ENCODE assay signal across 40 mouse cellular contexts in genomic region chr5:65934783-65935182, GRCm38 (mm10). TPM values are rescaled to one million over a fixed set of nuclear protein-coding genes. Genes with fewer than 3 reads are reported as not detected.
DNase-seq lines count a peak whose midpoint lies in the region; ATAC-seq and TF ChIP-seq lines count a peak whose summit lies in the region.
"Had no signal": no experiment of that assay in that cellular context is flagged by ENCODE, and none has a peak within 500 bp of the region (broad histone marks: within the 10 kb centered on the region; RNA-seq: fewer than 3 reads in every experiment).

Chrna9 (plus strand) TSS chr5:65934921.

- peak within 1 kb of the TSS; percentile 35; the same call in 1 of the 2 replicates for H3K9ac ChIP-seq in heart, embryonic 16.5 days (ENCODE audit: low read length)
- no peak within 1 kb of the TSS for H3K9ac ChIP-seq in heart, embryonic 11.5 days (ENCODE audit: low read depth, low read length)
- H3K9ac ChIP-seq: forebrain, embryonic 12.5 days; hindbrain, embryonic 15.5 days; kidney, embryonic 15.5 days; limb, embryonic 13.5 days; lung, embryonic 15.5 days; midbrain, embryonic 15.5 days; neural tube, embryonic 15.5 days had no signal

- no peaks in the 10 kb centered on the region for H3K9me3 ChIP-seq in heart, embryonic 16.5 days (replicated peaks; ENCODE audit: control insufficient read depth, low read length)
- no peaks in the 10 kb centered on the region for H3K9me3 ChIP-seq in heart, embryonic 11.5 days (replicated peaks; ENCODE audit: control insufficient read depth, low read length)
- H3K9me3 ChIP-seq: forebrain, embryonic 12.5 days; heart, embryonic 10.5 days; hindbrain, embryonic 10.5 days; hindbrain, embryonic 15.5 days; kidney, embryonic 15.5 days; limb, embryonic 13.5 days; lung, embryonic 15.5 days; midbrain, embryonic 10.5 days; midbrain, embryonic 15.5 days; neural tube, embryonic 15.5 days had no signal

- 73% methylated on average over 5 of the region's 5 CpGs for WGBS in heart, embryonic 16.5 days
- WGBS in heart, embryonic 11.5 days (ENCODE audit: insufficient replicate concordance), result 77% methylated on average over 5 of the region's 5 CpGs
- 90% methylated on average over 5 of the region's 5 CpGs for WGBS in olfactory bulb, adult 2 months

- ATAC-seq in heart, embryonic 16.5 days (replicated peaks; ENCODE audit: extremely low read depth, insufficient read depth, low FRiP score), result no peak
- ATAC-seq in heart, embryonic 11.5 days (replicated peaks; ENCODE audit: insufficient number of reproducible peaks, low FRiP score, low TSS enrichment), result no peak
- ATAC-seq in erythroid progenitor cell, adult 5-6 weeks (replicated peaks; ENCODE audit: low FRiP score, poor library complexity, severe bottlenecking), result no peak
- ATAC-seq: activated CD4-positive, CD25-positive, alpha-beta regulatory T cell, adult 4 months; inflammation-experienced regulatory T-cells, adult 6 months; midbrain, embryonic 15.5 days had no signal

- peak within 1 kb of the TSS; percentile 21 for H3K4me3 ChIP-seq in heart, embryonic 16.5 days (ENCODE audit: low read length)
- no peak within 1 kb of the TSS for H3K4me3 ChIP-seq in heart, embryonic 11.5 days (ENCODE audit: low read depth, low read length)
- H3K4me3 ChIP-seq in olfactory bulb, adult 2 months (ENCODE audit: insufficient read depth, low read depth, low read length), result peak within 1 kb of the TSS; percentile 3; the same call in 1 of the 2 replicates
- H3K4me3 ChIP-seq: erythroblast, embryonic 14.5 days; forebrain, embryonic 12.5 days; heart, embryonic 10.5 days; hindbrain, embryonic 10.5 days; hindbrain, embryonic 15.5 days; kidney, embryonic 15.5 days; layer of hippocampus, adult 2 months; limb, embryonic 13.5 days; lung, embryonic 15.5 days; midbrain, embryonic 10.5 days; midbrain, embryonic 15.5 days; neural tube, embryonic 15.5 days had no signal

- no peak within 1 kb of the TSS for H3K27ac ChIP-seq in heart, embryonic 16.5 days (ENCODE audit: low read length)
- no peak within 1 kb of the TSS for H3K27ac ChIP-seq in heart, embryonic 11.5 days (ENCODE audit: low read depth, low read length)
- no peak within 1 kb of the TSS for H3K27ac ChIP-seq in olfactory bulb, adult 2 months (ENCODE audit: insufficient read depth, low read depth, low read length)
- H3K27ac ChIP-seq: forebrain, embryonic 12.5 days; heart, embryonic 10.5 days; hindbrain, embryonic 10.5 days; hindbrain, embryonic 15.5 days; kidney, embryonic 15.5 days; limb, embryonic 13.5 days; lung, embryonic 15.5 days; midbrain, embryonic 10.5 days; midbrain, embryonic 15.5 days; neural tube, embryonic 15.5 days had no signal

- H3K4me2 ChIP-seq in heart, embryonic 16.5 days (ENCODE audit: low read depth, low read length), result 0 out of 2 replicates have a peak within 1 kb of the TSS, but pooled peaks have one; percentile 9
- H3K4me2 ChIP-seq in heart, embryonic 11.5 days, result no peak within 1 kb of the TSS
- H3K4me2 ChIP-seq: forebrain, embryonic 12.5 days; hindbrain, embryonic 15.5 days; kidney, embryonic 15.5 days; limb, embryonic 13.5 days; liver, embryonic 11.5 days; lung, embryonic 15.5 days; midbrain, embryonic 15.5 days; neural tube, embryonic 15.5 days had no signal

- DNase-seq in thymus, postnatal 10 days (ENCODE audit: low spot score in 2 of 2), result peak; percentile 73 to 74
- DNase-seq in layer of hippocampus, postnatal 36 days, result no peak
- no peak for DNase-seq in cerebellum, adult 18-20 months
- DNase-seq: adrenal gland, adult 2 months; adrenal gland, postnatal 36 days; B cell, adult 2 months; cerebellum, adult 2 months; cerebellum, postnatal 14 days; heart, adult 11 months; heart, postnatal 10 days; kidney, adult 18-20 months; kidney, postnatal 25 days; right cerebral cortex, adult 18-20 months; right cerebral cortex, postnatal 4 days had no signal

- H3K27me3 ChIP-seq in heart, embryonic 16.5 days (ENCODE audit: control insufficient read depth, insufficient read depth, low read length), result no peaks in the 10 kb centered on the region
- no peaks in the 10 kb centered on the region for H3K27me3 ChIP-seq in heart, embryonic 11.5 days (ENCODE audit: control insufficient read depth, insufficient read depth, low read length)
- H3K27me3 ChIP-seq: forebrain, embryonic 12.5 days; hindbrain, embryonic 15.5 days; kidney, embryonic 15.5 days; limb, embryonic 13.5 days; lung, embryonic 15.5 days; midbrain, embryonic 15.5 days; neural tube, embryonic 15.5 days had no signal

- TF ChIP-seq CTCF in olfactory bulb, adult 2 months (IDR thresholded peaks at IDR 0.05; ENCODE audit: insufficient read depth, low read depth, low read length), result no peak

- H3K4me1 ChIP-seq in heart, embryonic 16.5 days (ENCODE audit: control insufficient read depth, insufficient read depth, low read length), result peaks cover 8% of the 10 kb centered on the region; the same call in 1 of the 2 replicates
- no peaks in the 10 kb centered on the region for H3K4me1 ChIP-seq in heart, embryonic 11.5 days (ENCODE audit: control insufficient read depth, insufficient read depth, low read length)
- H3K4me1 ChIP-seq in olfactory bulb, adult 2 months (ENCODE audit: control insufficient read depth, insufficient read depth, low read length), result no peaks in the 10 kb centered on the region
- H3K4me1 ChIP-seq: forebrain, embryonic 12.5 days; hindbrain, embryonic 15.5 days; limb, embryonic 13.5 days; midbrain, embryonic 15.5 days; neural tube, embryonic 15.5 days had no signal

- TF ChIP-seq POLR2A in olfactory bulb, adult 2 months (IDR thresholded peaks at IDR 0.05; ENCODE audit: insufficient read depth, low read depth, low read length), result no peak

- H3K36me3 ChIP-seq in heart, embryonic 16.5 days (ENCODE audit: control insufficient read depth, insufficient read depth), result no peaks in the 10 kb centered on the region
- no peaks in the 10 kb centered on the region for H3K36me3 ChIP-seq in heart, embryonic 11.5 days (ENCODE audit: control insufficient read depth, insufficient read depth, low read length)
- H3K36me3 ChIP-seq: forebrain, embryonic 12.5 days; heart, embryonic 10.5 days; hindbrain, embryonic 10.5 days; hindbrain, embryonic 15.5 days; kidney, embryonic 15.5 days; limb, embryonic 13.5 days; lung, embryonic 15.5 days; midbrain, embryonic 10.5 days; midbrain, embryonic 15.5 days; neural tube, embryonic 15.5 days had no signal

RNA-seq across cellular contexts. Expression of gene Chrna9, which starts in this region (rescaled TPM):
- polyA plus RNA-seq in heart, embryonic 16.5 days (2015; fragmentation: Nextera tagmentation; extraction: Ambion mirVana), result 3.3 and 7.6 TPM in 2 replicates
- not detected in 2 replicates for polyA plus RNA-seq in heart, embryonic 11.5 days (2014; fragmentation: Nextera tagmentation; extraction: Ambion mirVana)
- 609 TPM in 1 of 2 replicates, not detected in the other for polyA plus RNA-seq in olfactory bulb, adult 2 months (2012; ENCODE audit: insufficient read depth, insufficient read length, low replicate concordance, missing spikeins)
- total RNA-seq in layer of hippocampus, postnatal 36 days (2021), result not detected
- total RNA-seq in erythroid progenitor cell, adult 5-6 weeks (2015; ENCODE audit: low replicate concordance), result not detected in 2 replicates
- not detected in 2 replicates for total RNA-seq in erythroid progenitor cell, adult 5-6 weeks (2017; ENCODE audit: low replicate concordance)
- total RNA-seq: adrenal gland, adult 2 months; adrenal gland, postnatal 36 days; layer of hippocampus, adult 2 months; layer of hippocampus, postnatal 14 days; left cerebral cortex, adult 8-10 months; left cerebral cortex, postnatal 36 days; megakaryocyte progenitor cell, adult 5-6 weeks had no signal
- polyA plus RNA-seq: adrenal gland, adult 2 months; brain, embryonic 14.5 days; cerebellum, adult 2 months; cortical plate, adult 2 months; erythroblast, embryonic 14.5 days; forebrain, embryonic 12.5 days; hindbrain, embryonic 15.5 days; liver, embryonic 11.5 days; midbrain, embryonic 15.5 days; neural tube, embryonic 15.5 days; stomach, embryonic 14.5 days had no signal

Comparison
In these comparisons a context has a peak if more than half of its experiments do, and no peak if none do; other contexts are left out.
1. RNA of gene Chrna9 (polyA plus RNA-seq): 609 TPM in olfactory bulb, adult 2 months; 3.3 to 7.6 TPM in heart, embryonic 16.5 days and not detected in heart, embryonic 11.5 days; every median in the first group is over 10 times any median in the second.
2. DNase-seq: peak in thymus, postnatal 10 days (2 of 2); none in layer of hippocampus, postnatal 36 days (0 of 2) and cerebellum, adult 18-20 months (0 of 2).